Mouse (Mus musculus) midbrain, embryonic 15.5 days (tissue): Measurements from ENCODE around the gene Muc5b. TPM values are rescaled to one million over a fixed set of nuclear protein-coding genes. Genes with fewer than 3 reads are reported as not detected.

Experiments used
- ATAC-seq: fragments of 200-750 bp; cut with Nextera tagmentation; replicated peaks from 2 replicates; pipeline ENCODE4 v1.8.0; 2017; ENCODE audit warnings: moderate TSS enrichment
- H3K27ac ChIP-seq: fragments of 300-500 bp; sonication (generic); 2 replicates; pipeline ENCODE4 v1.5.1; 2015; ENCODE audit warnings: mild to moderate bottlenecking, inconsistent platforms
- H3K27me3 ChIP-seq: fragments of 300-500 bp; sonication (generic); replicated peaks from 2 replicates; pipeline ENCODE4 v1.6.1; 2015; ENCODE audit warnings: inconsistent platforms
- H3K36me3 ChIP-seq: fragments of 300-500 bp; sonication (generic); replicated peaks from 2 replicates; pipeline ENCODE4 v1.6.1; 2015; ENCODE audit warnings: inconsistent platforms
- H3K4me1 ChIP-seq: fragments of 300-500 bp; sonication (generic); 2 replicates; pipeline ENCODE4 v1.6.1; 2015; ENCODE audit warnings: inconsistent platforms
- H3K4me2 ChIP-seq: fragments of 300-500 bp; sonication (generic); 2 replicates; pipeline ENCODE4 v1.6.1; 2015; ENCODE audit warnings: inconsistent platforms, mild to moderate bottlenecking, moderate library complexity
- H3K4me3 ChIP-seq: fragments of 300-500 bp; sonication (generic); 2 replicates; pipeline ENCODE4 v1.5.1; 2015; ENCODE audit warnings: mild to moderate bottlenecking, inconsistent platforms
- H3K9ac ChIP-seq: fragments of 300-500 bp; sonication (generic); 2 replicates; pipeline ENCODE4 v1.6.1; 2015; ENCODE audit warnings: mild to moderate bottlenecking, inconsistent platforms
- H3K9me3 ChIP-seq: fragments of 300-500 bp; sonication (generic); 2 replicates; pipeline ENCODE4 v1.6.1; 2016; ENCODE audit warnings: inconsistent platforms
- WGBS: fragments of 180-500 bp; shearing (Covaris S2); methylation state at CpG from one replicate; pipeline ENCODE4 v1.1.7; 2015; ENCODE audit warnings: mixed read lengths; 5-methylcytosine and 5-hydroxymethylcytosine counted together
- polyA plus RNA-seq: library from polyadenylated mRNA; unstranded; fragments of >200 nt; fragmentation: Nextera tagmentation; extraction: Ambion mirVana; gene quantifications from 2 replicates; pipeline ENCODE4 v1.2.1, GENCODE M21; 2015

The Muc5b gene
- polyA plus RNA-seq, 1 experiment from 2014 or later = 0.04 TPM

DNA sequence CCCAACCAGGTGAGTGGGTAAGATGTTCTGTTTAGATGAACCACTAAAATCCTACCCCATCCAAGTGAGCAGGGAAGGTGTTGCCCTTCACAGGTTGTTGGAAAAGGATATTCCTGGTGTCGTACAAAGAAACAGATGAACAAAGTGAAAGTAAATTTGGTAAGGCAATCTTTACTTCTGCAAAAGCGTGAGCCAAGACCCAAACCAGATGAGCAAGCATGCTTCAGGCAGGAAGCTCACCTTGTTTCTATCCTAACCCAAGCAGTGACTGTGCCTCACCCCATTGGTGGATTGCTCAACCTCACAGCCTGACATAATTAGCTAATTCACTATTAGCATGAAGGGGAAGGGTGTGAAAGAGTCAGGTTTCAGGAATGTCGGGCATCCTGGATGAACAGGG lies 72.4 kb downstream of the Muc5b start:
- H3K4me1 ChIP-seq = peaks cover 17% of the 10 kb centered on the region
- H3K9me3 ChIP-seq = no peaks in the 10 kb centered on the region
- ATAC-seq = no peak
- H3K4me2 ChIP-seq = no peak overlapping the region
- no peaks in the 10 kb centered on the region; the same call in 1 of the 2 replicates for H3K27me3 ChIP-seq
- H3K27ac ChIP-seq = no peak overlapping the region
- H3K4me3 ChIP-seq = no peak overlapping the region
- WGBS = 74% methylated on average over 3 of the region's 3 CpGs
- H3K36me3 ChIP-seq = no peaks in the 10 kb centered on the region
- no peak overlapping the region for H3K9ac ChIP-seq

DNA sequence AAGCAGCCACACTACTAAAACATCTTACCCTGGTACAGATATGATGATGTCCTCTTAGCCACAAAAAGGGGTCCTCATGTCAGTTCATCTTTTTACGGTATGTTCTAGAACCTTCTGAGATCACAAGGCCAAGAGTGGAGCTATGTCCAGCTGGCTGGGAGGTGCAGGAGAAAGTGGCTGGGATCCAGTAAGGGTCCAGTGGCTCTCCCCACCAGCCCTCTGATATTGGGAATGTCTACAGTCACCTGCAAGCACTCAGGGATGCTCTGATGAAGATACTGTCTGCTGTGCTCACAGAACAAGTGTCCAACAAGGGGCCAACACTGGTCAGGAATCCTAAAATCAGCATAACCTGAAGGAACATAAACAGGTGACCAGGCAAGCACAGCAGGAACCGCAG lies 79.5 kb downstream of the Muc5b start, which contains the start of gene Tollip:
TSS of gene Tollip (minus strand) at position 101 of the 400 bp plus-strand sequence.
- Histone ChIP-seq H3K9ac (no peak within 1 kb of the TSS), H3K9me3 (no peaks in the 10 kb centered on the region), H3K27me3 (no peaks in the 10 kb centered on the region; the same call in 1 of the 2 replicates), H3K36me3 (no peaks in the 10 kb centered on the region), H3K4me1 (peaks cover under 1% of the 10 kb centered on the region; the same call in 1 of the 2 replicates), H3K4me3 (no peak within 1 kb of the TSS), H3K4me2 (no peak within 1 kb of the TSS), H3K27ac (no peak within 1 kb of the TSS)
- ATAC-seq = no peak
- WGBS = 92% methylated on average over 2 of the region's 2 CpGs

Other genes with a start within 250 kb of the Muc5b start
- 0.27 and 0.37 TPM in 2 replicates for gene Muc6, start 183.8 kb upstream of the Muc5b start, polyA plus RNA-seq
- 0.15 and 0.38 TPM in 2 replicates for gene Muc2, start 148.7 kb upstream of the Muc5b start, polyA plus RNA-seq
- not detected in 2 replicates for gene Muc5ac, start 50.1 kb upstream of the Muc5b start, polyA plus RNA-seq
- gene Tollip, start 79.4 kb downstream of the Muc5b start, polyA plus RNA-seq = 82.6 TPM in 2 replicates
- gene Brsk2, start 110.7 kb downstream of the Muc5b start, polyA plus RNA-seq = 24.7 and 25.9 TPM in 2 replicates
- gene Mob2, start 222.0 kb downstream of the Muc5b start, polyA plus RNA-seq = 53.9 and 57.8 TPM in 2 replicates